Mouse (Mus musculus): ENCODE measurements around the gene Ube2o. TPM values are rescaled to one million over a fixed set of nuclear protein-coding genes. Genes with fewer than 3 reads are reported as not detected.
A peak's percentile ranks its signal among the peaks of the same experiment; 100 is the strongest.

Ube2o gene
- polyA plus RNA-seq, 1 experiment from 2014 or later: 18.7 TPM

DNA sequence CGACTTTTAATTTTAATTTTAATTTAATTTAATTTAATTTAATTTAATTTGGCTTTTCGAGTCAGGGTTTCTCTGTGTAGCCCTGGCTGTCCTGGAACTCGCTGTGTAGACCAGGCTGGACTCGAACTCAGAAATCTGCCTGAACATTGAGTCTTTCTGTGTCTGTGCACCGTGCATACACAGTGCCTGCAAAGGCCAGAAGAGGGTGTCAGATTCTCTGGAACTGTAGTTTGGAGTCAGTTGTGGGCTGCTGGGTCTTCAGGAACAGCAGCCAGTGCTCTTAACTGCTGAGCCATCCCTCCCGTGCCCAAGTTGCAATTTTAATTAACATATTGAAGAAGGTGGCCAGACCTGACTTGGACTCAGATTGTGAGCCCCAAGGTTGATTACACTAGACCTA is 89.9 kb downstream of the Ube2o start:
- H3K4me1 ChIP-seq (ENCODE audit: control insufficient read depth, insufficient read depth, low read length): peaks cover 6% of the 10 kb centered on the region
- DNase-seq (ENCODE audit: low spot score, missing footprints): no peak
- 69% methylated on average over 6 of the region's 6 CpGs for WGBS
- no peak overlapping the region for H3K9ac ChIP-seq (ENCODE audit: low read length)
- H3K36me3 ChIP-seq (ENCODE audit: control insufficient read depth, insufficient read depth, low read length): 0 out of 2 replicates have a peak, but pooled peaks cover 4% of the 10 kb centered on the region
- no peak overlapping the region for H3K27ac ChIP-seq (ENCODE audit: low read depth, low read length)
- no peak for ATAC-seq (ENCODE audit: low FRiP score)
- no peaks in the 10 kb centered on the region for H3K27me3 ChIP-seq (ENCODE audit: control insufficient read depth, insufficient read depth, low read length)
- H3K4me2 ChIP-seq: no peak overlapping the region
- no peak overlapping the region for H3K4me3 ChIP-seq (ENCODE audit: low read depth, low read length)
- H3K9me3 ChIP-seq (ENCODE audit: control insufficient read depth, low read length): no peaks in the 10 kb centered on the region

DNA sequence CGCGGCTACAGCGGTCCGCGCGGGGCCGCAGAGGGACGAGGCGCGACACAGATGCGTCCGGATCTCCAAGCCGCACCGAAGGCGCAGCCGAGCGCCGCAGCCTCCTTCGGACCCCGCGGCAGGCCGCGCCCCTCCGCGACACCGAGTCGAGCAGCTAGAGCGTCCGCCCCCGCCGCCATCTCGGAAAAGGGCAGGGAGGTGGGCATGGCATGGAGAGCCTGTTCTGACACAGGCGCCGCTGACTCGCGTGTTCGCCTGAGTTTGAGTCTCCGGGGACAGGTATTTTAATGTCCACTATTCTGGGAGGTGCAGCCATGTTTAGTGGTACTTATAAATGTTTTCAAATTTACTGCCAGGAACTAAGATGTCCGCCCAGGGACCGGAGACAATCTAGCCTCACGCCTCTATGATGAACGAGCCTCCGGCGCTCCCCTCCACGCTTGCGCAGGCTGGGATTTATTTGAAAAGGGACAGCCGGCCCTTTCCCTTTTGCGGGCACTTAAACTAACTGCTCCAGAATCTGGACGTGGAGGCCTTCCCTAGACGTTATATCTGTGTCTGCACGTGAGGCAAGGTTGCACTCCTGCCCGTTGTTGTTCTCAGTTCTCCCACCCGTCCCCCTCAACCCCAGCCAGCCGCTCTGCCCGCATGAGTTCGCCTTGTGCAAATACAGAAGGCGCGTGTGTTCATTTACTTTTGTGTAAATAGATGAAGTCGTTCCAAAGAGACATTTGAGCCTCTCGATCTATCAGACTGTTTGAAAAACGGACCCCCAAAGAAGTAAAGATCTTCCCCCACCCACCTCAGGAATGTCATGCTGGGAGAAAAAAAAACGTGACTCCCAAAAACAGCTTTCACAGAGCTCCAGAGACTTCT is 90.8 kb downstream of the Ube2o start:
- H3K4me2 ChIP-seq: peak overlapping the region; percentile 57
- peaks cover 6% of the 10 kb centered on the region for H3K4me1 ChIP-seq (ENCODE audit: control insufficient read depth, insufficient read depth, low read length)
- peak overlapping the region; percentile 81 for H3K27ac ChIP-seq (ENCODE audit: low read depth, low read length)
- ATAC-seq (ENCODE audit: low FRiP score) (peak; percentile 91), DNase-seq (ENCODE audit: low spot score, missing footprints) (peak; percentile 99)
- whole genome bisulfite sequencing: under 1% methylated on average over 62 of the region's 62 CpGs
- peak overlapping the region; percentile 95 for H3K4me3 ChIP-seq (ENCODE audit: low read depth, low read length)
- peak overlapping the region; percentile 95 for H3K9ac ChIP-seq (ENCODE audit: low read length)
- H3K36me3 ChIP-seq (ENCODE audit: control insufficient read depth, insufficient read depth, low read length): peaks cover 7% of the 10 kb centered on the region; the same call in 1 of the 2 replicates
- no peaks in the 10 kb centered on the region for H3K27me3 ChIP-seq (ENCODE audit: control insufficient read depth, insufficient read depth, low read length)
- no peaks in the 10 kb centered on the region for H3K9me3 ChIP-seq (ENCODE audit: control insufficient read depth, low read length)

DNA sequence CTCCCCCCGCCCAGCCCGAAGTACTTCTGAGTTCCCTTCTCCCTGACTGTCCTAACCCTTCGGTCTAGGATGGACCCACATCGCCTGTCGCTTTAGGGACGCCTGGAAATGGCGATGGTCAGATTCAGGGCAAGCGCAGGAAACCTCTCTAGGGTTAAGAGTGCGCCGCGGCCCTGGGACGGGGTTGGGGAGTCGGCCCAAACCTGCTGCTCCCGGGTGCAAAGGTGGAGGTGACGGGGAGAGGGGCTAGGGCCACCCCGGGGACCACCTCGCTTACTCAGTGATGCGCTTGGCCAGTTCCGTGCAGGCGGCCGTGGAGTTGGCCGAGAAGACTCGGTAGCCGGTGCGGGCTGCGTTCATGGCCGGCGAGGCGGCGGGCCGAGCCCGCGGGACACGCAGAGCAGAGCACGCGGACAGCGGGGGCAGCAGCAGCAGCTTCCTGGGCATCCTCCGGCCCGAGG is 91.4 kb downstream of the Ube2o start:
- H3K4me3 ChIP-seq (ENCODE audit: low read depth, low read length): peak overlapping the region; percentile 95
- H3K4me2 ChIP-seq: peak overlapping the region; percentile 57
- DNase-seq (ENCODE audit: low spot score, missing footprints) (peak; percentile 97), ATAC-seq (ENCODE audit: low FRiP score) (peak; percentile 75)
- peaks cover 6% of the 10 kb centered on the region for H3K4me1 ChIP-seq (ENCODE audit: control insufficient read depth, insufficient read depth, low read length)
- peaks cover 14% of the 10 kb centered on the region for H3K36me3 ChIP-seq (ENCODE audit: control insufficient read depth, insufficient read depth, low read length)
- H3K27ac ChIP-seq (ENCODE audit: low read depth, low read length): peak overlapping the region; percentile 81
- peak overlapping the region; percentile 95 for H3K9ac ChIP-seq (ENCODE audit: low read length)
- H3K27me3 ChIP-seq (ENCODE audit: control insufficient read depth, insufficient read depth, low read length): no peaks in the 10 kb centered on the region
- H3K9me3 ChIP-seq (ENCODE audit: control insufficient read depth, low read length): no peaks in the 10 kb centered on the region
- under 1% methylated on average over 39 of the region's 39 CpGs for WGBS

DNA sequence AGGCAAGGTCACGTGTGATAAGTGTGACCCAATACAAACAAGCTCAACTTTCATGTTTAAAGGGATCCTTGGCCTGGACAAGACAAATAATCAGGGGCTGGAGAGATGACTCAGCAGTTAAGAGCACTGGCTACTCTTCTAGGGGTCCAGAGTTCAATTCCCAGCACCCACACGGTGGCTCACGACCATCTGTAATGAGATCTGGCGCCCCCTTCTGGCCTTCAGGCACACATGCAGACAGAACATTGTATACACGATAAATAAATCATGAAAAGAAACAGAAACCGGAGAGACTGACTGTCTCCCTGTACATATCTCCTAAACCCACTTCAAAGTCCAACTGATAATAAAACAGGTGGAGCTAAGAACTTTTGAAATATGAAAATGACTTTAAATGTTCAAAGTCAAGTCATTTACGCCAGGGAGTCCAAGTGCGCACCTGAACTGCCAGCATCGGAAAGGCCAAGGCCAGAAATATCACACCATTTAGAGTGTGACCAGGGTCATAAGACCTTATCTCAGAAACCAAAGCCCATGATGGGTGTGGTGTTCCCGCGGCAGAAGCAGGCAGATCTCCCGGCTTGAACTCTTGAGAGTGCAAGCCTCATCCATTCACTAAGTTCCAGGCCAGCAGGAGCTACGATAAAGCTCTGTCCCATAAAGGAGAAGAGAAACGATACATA is 92.4 kb downstream of the Ube2o start:
- DNase-seq (ENCODE audit: low spot score, missing footprints) (no peak), ATAC-seq (ENCODE audit: low FRiP score) (no peak)
- Histone ChIP-seq H3K9me3 (ENCODE audit: control insufficient read depth, low read length) (no peaks in the 10 kb centered on the region), H3K4me1 (ENCODE audit: control insufficient read depth, insufficient read depth, low read length) (peaks cover 6% of the 10 kb centered on the region), H3K27ac (ENCODE audit: low read depth, low read length) (no peak overlapping the region), H3K4me3 (ENCODE audit: low read depth, low read length) (peak overlapping the region; percentile 95), H3K36me3 (ENCODE audit: control insufficient read depth, insufficient read depth, low read length) (peaks cover 18% of the 10 kb centered on the region), H3K9ac (ENCODE audit: low read length) (peak overlapping the region; percentile 95), H3K27me3 (ENCODE audit: control insufficient read depth, insufficient read depth, low read length) (no peaks in the 10 kb centered on the region), H3K4me2 (peak overlapping the region; percentile 57)
- WGBS: 76% methylated on average over 14 of the region's 14 CpGs

DNA sequence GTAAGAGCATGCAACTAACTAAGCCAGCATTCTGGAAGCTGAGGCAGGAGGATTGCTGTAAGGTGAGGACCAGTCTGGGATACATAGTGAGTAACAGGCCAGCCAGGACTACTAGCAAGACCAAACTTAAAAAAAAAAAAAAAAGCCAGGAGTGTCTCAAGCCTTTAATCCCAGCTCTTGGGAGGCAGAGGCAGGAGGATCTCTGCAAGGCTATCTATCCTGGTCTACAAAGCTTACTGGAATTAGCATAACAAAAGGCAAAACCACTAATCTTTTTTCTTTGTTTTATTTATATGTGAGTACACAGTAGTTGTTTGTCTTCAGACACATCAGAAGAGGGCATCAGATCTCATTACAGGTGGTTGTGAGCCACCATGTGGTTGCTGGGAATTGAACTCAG is 93.0 kb downstream of the Ube2o start:
- Histone ChIP-seq H3K36me3 (ENCODE audit: control insufficient read depth, insufficient read depth, low read length) (peaks cover 18% of the 10 kb centered on the region), H3K4me1 (ENCODE audit: control insufficient read depth, insufficient read depth, low read length) (peaks cover 6% of the 10 kb centered on the region), H3K4me2 (no peak overlapping the region), H3K4me3 (ENCODE audit: low read depth, low read length) (no peak overlapping the region), H3K9ac (ENCODE audit: low read length) (no peak overlapping the region), H3K27me3 (ENCODE audit: control insufficient read depth, insufficient read depth, low read length) (no peaks in the 10 kb centered on the region), H3K9me3 (ENCODE audit: control insufficient read depth, low read length) (no peaks in the 10 kb centered on the region), H3K27ac (ENCODE audit: low read depth, low read length) (no peak overlapping the region)
- peak; percentile 33 for DNase-seq (ENCODE audit: low spot score, missing footprints)
- ATAC-seq (ENCODE audit: low FRiP score): no peak

Other genes with a start within 250 kb of the Ube2o start
- gene Foxj1, start 246.0 kb downstream of the Ube2o start, polyA plus RNA-seq (2014; fragmentation: Nextera tagmentation; extraction: Ambion mirVana): 3.5 and 3.8 TPM in 2 replicates
- gene Rnf157, start 168.4 kb downstream of the Ube2o start, polyA plus RNA-seq (2014; fragmentation: Nextera tagmentation; extraction: Ambion mirVana): 17.8 and 18.1 TPM in 2 replicates
- 72.3 and 83.0 TPM in 2 replicates for gene Ubald2, start 147.4 kb downstream of the Ube2o start, polyA plus RNA-seq (2014; fragmentation: Nextera tagmentation; extraction: Ambion mirVana)
- gene Qrich2, start 115.2 kb downstream of the Ube2o start, polyA plus RNA-seq (2014; fragmentation: Nextera tagmentation; extraction: Ambion mirVana): 0.08 and 0.14 TPM in 2 replicates
- 173 and 183 TPM in 2 replicates for gene Prpsap1, start 87.2 kb downstream of the Ube2o start, polyA plus RNA-seq (2014; fragmentation: Nextera tagmentation; extraction: Ambion mirVana)
- 7.1 and 8.3 TPM in 2 replicates for gene Sphk1, start 50.5 kb downstream of the Ube2o start, polyA plus RNA-seq (2014; fragmentation: Nextera tagmentation; extraction: Ambion mirVana)
- not detected in 2 replicates for gene Aanat, start 5.0 kb upstream of the Ube2o start, polyA plus RNA-seq (2014; fragmentation: Nextera tagmentation; extraction: Ambion mirVana)
- 1.2 and 1.3 TPM in 2 replicates for gene Rhbdf2, start 45.6 kb upstream of the Ube2o start, polyA plus RNA-seq (2014; fragmentation: Nextera tagmentation; extraction: Ambion mirVana)
- 0.22 and 1.0 TPM in 2 replicates for gene Prcd, start 72.1 kb upstream of the Ube2o start, polyA plus RNA-seq (2014; fragmentation: Nextera tagmentation; extraction: Ambion mirVana)
- 1.7 and 2.1 TPM in 2 replicates for gene Cygb, start 72.9 kb upstream of the Ube2o start, polyA plus RNA-seq (2014; fragmentation: Nextera tagmentation; extraction: Ambion mirVana)
- not detected in 2 replicates for gene St6galnac1, start 194.1 kb upstream of the Ube2o start, polyA plus RNA-seq (2014; fragmentation: Nextera tagmentation; extraction: Ambion mirVana)
- 27.4 and 31.6 TPM in 2 replicates for gene Mxra7, start 246.6 kb upstream of the Ube2o start, polyA plus RNA-seq (2014; fragmentation: Nextera tagmentation; extraction: Ambion mirVana)

Data from midbrain, embryonic 11.5 days (tissue).